Mouse (Mus musculus) frontal cortex, postnatal 14 days (tissue): ENCODE measurements at regions not wholly inside any gene's neighbourhood (a gene's known extent, or its start where the extent isn't known, plus 50 kb on each side); places are given as distances from the start of the nearest gene placed in this dataset.

Experiments
- DNase-seq, 2 experiments: peaks; one replicate each; pipeline ENCODE4 v3.0.0; 2022; ENCODE audit warnings: low spot score in 2 of 2

GRCm38 (mm10) chrX:11567827-11568226, 240.2 kb downstream of the H2al1j start:
- no peak for DNase-seq

- DNase-seq, result no peak
These were observed 240.6 kb downstream of the H2al1j start for GRCm38 (mm10) chrX:11568262-11568661.

GRCm38 (mm10) chrX:11574354-11574753, 246.7 kb downstream of the H2al1j start:
- DNase-seq, result no peak

- DNase-seq, result no peak
These were observed 247.9 kb downstream of the H2al1j start for GRCm38 (mm10) chrX:11575571-11575970.

- no peak for DNase-seq
These were observed 248.7 kb downstream of the H2al1j start for GRCm38 (mm10) chrX:11576287-11576686.

GRCm38 (mm10) chrX:11577294-11577693, 249.7 kb downstream of the H2al1j start:
- no peak for DNase-seq

GRCm38 (mm10) chrX:11585353-11585752, 257.7 kb downstream of the H2al1j start:
- no peak for DNase-seq

GRCm38 (mm10) chrX:11591391-11592187, 264.0 kb downstream of the H2al1j start:
- no peak for DNase-seq

GRCm38 (mm10) chrX:11594542-11594941, 266.9 kb downstream of the H2al1j start:
- no peak for DNase-seq

GRCm38 (mm10) chrX:11597548-11597947, 269.9 kb downstream of the H2al1j start:
- no peak for DNase-seq

- DNase-seq, result no peak
These were observed 286.6 kb downstream of the H2al1j start for GRCm38 (mm10) chrX:11614237-11614636.

GRCm38 (mm10) chrX:11621045-11621763, 293.6 kb downstream of the H2al1j start:
- peak in 1 of 2 experiments; percentile 12 for DNase-seq

- no peak for DNase-seq
These were observed 298.8 kb downstream of the H2al1j start for GRCm38 (mm10) chrX:11626274-11626878.

GRCm38 (mm10) chrX:11629362-11629761, 301.7 kb downstream of the H2al1j start:
- DNase-seq, result no peak

- DNase-seq, result no peak
These were observed 302.3 kb downstream of the H2al1j start for GRCm38 (mm10) chrX:11629906-11630305.

GRCm38 (mm10) chrX:11631186-11631913, 303.7 kb downstream of the H2al1j start:
- DNase-seq, result peak in 1 of 2 experiments; percentile 7

- DNase-seq, result no peak
These were observed 304.4 kb downstream of the H2al1j start for GRCm38 (mm10) chrX:11632011-11632410.

- no peak for DNase-seq
These were observed 306.2 kb downstream of the H2al1j start for GRCm38 (mm10) chrX:11633823-11634222.

- no peak for DNase-seq
These were observed 316.9 kb downstream of the H2al1j start for GRCm38 (mm10) chrX:11644484-11644883.

- DNase-seq, result no peak
These were observed 319.3 kb downstream of the H2al1j start for GRCm38 (mm10) chrX:11646681-11647526.

- DNase-seq, result no peak
These were observed 319.9 kb downstream of the H2al1j start for GRCm38 (mm10) chrX:11647527-11647836.
